Comparison of ENCODE assay signal across 26 mouse cellular contexts in the genomic region with DNA sequence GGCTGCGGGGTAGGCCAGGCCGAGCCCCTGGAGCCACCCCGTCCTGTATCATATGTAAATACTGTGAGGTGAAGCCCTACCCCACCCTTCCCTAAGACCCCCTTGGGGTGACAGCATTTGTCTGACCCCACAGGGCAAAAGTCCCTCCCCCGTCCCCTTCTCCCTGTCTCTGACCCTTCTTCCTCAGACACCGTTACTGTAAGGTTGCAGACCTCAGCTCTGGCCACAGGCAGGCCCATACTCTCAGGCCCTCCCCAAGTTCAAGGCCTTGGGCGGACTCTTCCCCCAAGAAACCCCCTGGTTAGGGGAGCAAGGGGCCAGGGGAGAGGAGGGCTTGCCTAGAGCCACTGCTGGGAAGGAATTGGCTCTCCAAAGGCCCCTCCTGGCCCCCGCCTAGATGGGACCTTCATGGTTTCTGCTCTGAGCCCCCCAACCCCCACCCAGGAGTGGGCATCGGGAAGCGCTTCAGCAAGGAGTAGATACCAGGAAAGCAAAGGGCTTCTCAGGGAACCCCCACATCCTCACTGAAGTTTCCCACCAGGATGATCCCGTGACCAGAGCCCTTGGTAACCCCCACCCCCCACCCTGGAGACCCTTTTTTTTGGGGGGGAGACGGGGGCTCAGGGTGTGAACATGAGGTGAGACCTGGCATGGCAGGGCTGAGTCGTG. TPM values are rescaled to one million over a fixed set of nuclear protein-coding genes. Genes with fewer than 3 reads are reported as not detected.
DNase-seq lines count a peak whose midpoint lies in the region; ATAC-seq lines count a peak whose summit lies in the region.
"Had no signal": no experiment of that assay in that cellular context is flagged by ENCODE, and none has a peak within 500 bp of the region (broad histone marks: within the 10 kb centered on the region; RNA-seq: fewer than 3 reads in every experiment).

No protein-coding gene starts in this region.

- ATAC-seq in forebrain, embryonic 11.5 days (replicated peaks; ENCODE audit: low FRiP score) = no peak
- peak; percentile 46; the same call in 1 of the 2 replicates for ATAC-seq in kidney, embryonic 16.5 days (ENCODE audit: low FRiP score, low TSS enrichment)
- no peak for ATAC-seq in forebrain, embryonic 15.5 days (replicated peaks)
- peak; percentile 46 for ATAC-seq in midbrain, embryonic 13.5 days
- ATAC-seq: CD4-positive, CD25-positive, alpha-beta regulatory T cell, adult 4 months; intestine, embryonic 16.5 days had no signal

- H3K36me3 ChIP-seq in forebrain, embryonic 10.5 days (replicated peaks) = peaks cover 55% of the 10 kb centered on the region
- H3K36me3 ChIP-seq in forebrain, embryonic 11.5 days (ENCODE audit: control insufficient read depth, insufficient read depth, low read length) = peaks cover 31% of the 10 kb centered on the region
- H3K36me3 ChIP-seq in kidney, embryonic 16.5 days (ENCODE audit: insufficient read depth, low read length) = peaks cover 19% of the 10 kb centered on the region
- peaks cover 47% of the 10 kb centered on the region for H3K36me3 ChIP-seq in forebrain, embryonic 15.5 days
- peaks cover 54% of the 10 kb centered on the region for H3K36me3 ChIP-seq in midbrain, embryonic 13.5 days

- no peaks in the 10 kb centered on the region for H3K9me3 ChIP-seq in forebrain, embryonic 10.5 days
- H3K9me3 ChIP-seq in forebrain, embryonic 11.5 days (ENCODE audit: control insufficient read depth, low read length) = no peaks in the 10 kb centered on the region
- no peaks in the 10 kb centered on the region for H3K9me3 ChIP-seq in kidney, embryonic 16.5 days (ENCODE audit: low read length)
- H3K9me3 ChIP-seq in forebrain, embryonic 15.5 days = no peaks in the 10 kb centered on the region
- no peaks in the 10 kb centered on the region for H3K9me3 ChIP-seq in midbrain, embryonic 13.5 days
- H3K9me3 ChIP-seq: heart, embryonic 12.5 days had no signal

- H3K4me1 ChIP-seq in forebrain, embryonic 10.5 days = peaks cover 14% of the 10 kb centered on the region
- H3K4me1 ChIP-seq in forebrain, embryonic 11.5 days (replicated peaks; ENCODE audit: control insufficient read depth, insufficient read depth, low read length) = no peaks in the 10 kb centered on the region
- H3K4me1 ChIP-seq in kidney, embryonic 16.5 days (ENCODE audit: insufficient read depth, low read length) = 0 out of 2 replicates have a peak, but pooled peaks cover 3% of the 10 kb centered on the region
- H3K4me1 ChIP-seq in forebrain, embryonic 15.5 days = no peaks in the 10 kb centered on the region
- H3K4me1 ChIP-seq in midbrain, embryonic 13.5 days (replicated peaks) = 0 out of 2 replicates have a peak, but pooled peaks cover 7% of the 10 kb centered on the region

- no peaks in the 10 kb centered on the region for H3K27me3 ChIP-seq in forebrain, embryonic 10.5 days (ENCODE audit: poor library complexity, severe bottlenecking)
- no peaks in the 10 kb centered on the region for H3K27me3 ChIP-seq in forebrain, embryonic 11.5 days (ENCODE audit: control insufficient read depth, insufficient read depth, low read length)
- H3K27me3 ChIP-seq in kidney, embryonic 16.5 days (ENCODE audit: insufficient read depth, low read length) = no peaks in the 10 kb centered on the region
- no peaks in the 10 kb centered on the region for H3K27me3 ChIP-seq in forebrain, embryonic 15.5 days
- H3K27me3 ChIP-seq in midbrain, embryonic 13.5 days = no peaks in the 10 kb centered on the region
- H3K27me3 ChIP-seq: heart, embryonic 12.5 days had no signal

- peak overlapping the region; percentile 3; the same call in 1 of the 2 replicates for H3K27ac ChIP-seq in forebrain, embryonic 10.5 days
- no peak overlapping the region for H3K27ac ChIP-seq in forebrain, embryonic 11.5 days (ENCODE audit: low read depth, low read length)
- H3K27ac ChIP-seq in kidney, embryonic 16.5 days (ENCODE audit: low read length) = no peak overlapping the region
- H3K27ac ChIP-seq in forebrain, embryonic 15.5 days (replicated peaks) = 0 out of 2 replicates have a peak overlapping the region, but pooled peaks have one; percentile 34
- peak overlapping the region; percentile 58 for H3K27ac ChIP-seq in midbrain, embryonic 13.5 days

- no peak overlapping the region for H3K4me3 ChIP-seq in forebrain, embryonic 10.5 days
- H3K4me3 ChIP-seq in forebrain, embryonic 11.5 days (ENCODE audit: low read depth, low read length) = no peak overlapping the region
- no peak overlapping the region for H3K4me3 ChIP-seq in kidney, embryonic 16.5 days (ENCODE audit: low read length)
- H3K4me3 ChIP-seq in forebrain, embryonic 15.5 days = no peak overlapping the region
- H3K4me3 ChIP-seq in midbrain, embryonic 13.5 days (replicated peaks) = no peak overlapping the region
- H3K4me3 ChIP-seq: heart, embryonic 12.5 days had no signal

- DNase-seq in forebrain, embryonic 10.5 days (ENCODE audit: extremely low spot score, low spot score) = no peak
- no peak for DNase-seq in forebrain, embryonic 11.5 days (ENCODE audit: low spot score)
- no peak for DNase-seq in kidney, adult 11 months
- DNase-seq in adrenal gland, postnatal 4 days (ENCODE audit: low spot score in 2 of 2) = no peak
- no peak for DNase-seq in layer of hippocampus, postnatal 10 days (ENCODE audit: low spot score in 2 of 2)
- DNase-seq: adrenal gland, adult 8-10 months; cerebellum, adult 11 months; cerebellum, postnatal 14 days; gastrocnemius, postnatal 25 days; heart, postnatal 4 days; lung, adult 18-20 months; lung, postnatal 4 days; right cerebral cortex, postnatal 4 days; thymus, postnatal 25 days had no signal

- no peak overlapping the region for H3K9ac ChIP-seq in forebrain, embryonic 11.5 days (ENCODE audit: low read length)
- no peak overlapping the region for H3K9ac ChIP-seq in kidney, embryonic 16.5 days (replicated peaks; ENCODE audit: low read length)
- no peak overlapping the region for H3K9ac ChIP-seq in forebrain, embryonic 15.5 days (replicated peaks)
- H3K9ac ChIP-seq in midbrain, embryonic 13.5 days (replicated peaks) = no peak overlapping the region

- whole genome bisulfite sequencing in forebrain, embryonic 10.5 days = 86% methylated on average over 12 of the region's 12 CpGs
- WGBS in forebrain, embryonic 11.5 days = 80% methylated on average over 12 of the region's 12 CpGs
- 63% methylated on average over 12 of the region's 12 CpGs for WGBS in kidney, embryonic 16.5 days
- WGBS in forebrain, embryonic 15.5 days = 74% methylated on average over 12 of the region's 12 CpGs
- 77% methylated on average over 12 of the region's 12 CpGs for WGBS in midbrain, embryonic 13.5 days

- no peak overlapping the region for H3K4me2 ChIP-seq in forebrain, embryonic 11.5 days (ENCODE audit: low read depth, low read length, severe bottlenecking)
- no peak overlapping the region for H3K4me2 ChIP-seq in kidney, embryonic 16.5 days (replicated peaks; ENCODE audit: low read depth, low read length)
- H3K4me2 ChIP-seq in forebrain, embryonic 15.5 days (replicated peaks) = no peak overlapping the region
- no peak overlapping the region for H3K4me2 ChIP-seq in midbrain, embryonic 13.5 days (replicated peaks)

RNA-seq across cellular contexts. Expression of gene Pla2g1b, which starts 11.5 kb away (rescaled TPM):
- polyA plus RNA-seq in forebrain, embryonic 10.5 days (2016; fragmentation: Nextera tagmentation; extraction: Ambion mirVana) = not detected in 2 replicates
- not detected in 2 replicates for polyA plus RNA-seq in forebrain, embryonic 11.5 days (2014; fragmentation: Nextera tagmentation; extraction: Ambion mirVana)
- 0.94 and 2.1 TPM in 2 replicates for polyA plus RNA-seq in kidney, embryonic 16.5 days (2015; fragmentation: Nextera tagmentation; extraction: Ambion mirVana)
- polyA plus RNA-seq in forebrain, embryonic 15.5 days (2015; fragmentation: Nextera tagmentation; extraction: Ambion mirVana) = not detected in 2 replicates
- polyA plus RNA-seq in midbrain, embryonic 13.5 days (2015; fragmentation: Nextera tagmentation; extraction: Ambion mirVana) = not detected in 2 replicates
- 10 to 100 TPM in 1 of 2 experiments, not detected in 1; 13.7 TPM for total RNA-seq in adrenal gland, postnatal 4 days (2021)
- total RNA-seq in layer of hippocampus, postnatal 10 days (2021) = not detected
- total RNA-seq: gastrocnemius, postnatal 25 days; heart, postnatal 4 days; layer of hippocampus, postnatal 25 days; left cerebral cortex, postnatal 25 days; neutrophil, adult 5-6 weeks had no signal
- polyA plus RNA-seq: brain, embryonic 14.5 days; CD4-positive, CD25-positive, alpha-beta regulatory T cell, adult 4 months; frontal cortex, adult 2 months; liver, adult 2 months had no signal

RNA-seq across cellular contexts. Expression of gene Msi1, which starts 25.2 kb away (rescaled TPM):
- polyA plus RNA-seq in forebrain, embryonic 10.5 days (2016; fragmentation: Nextera tagmentation; extraction: Ambion mirVana) = 142 and 158 TPM in 2 replicates
- 202 and 219 TPM in 2 replicates for polyA plus RNA-seq in forebrain, embryonic 11.5 days (2014; fragmentation: Nextera tagmentation; extraction: Ambion mirVana)
- polyA plus RNA-seq in kidney, embryonic 16.5 days (2015; fragmentation: Nextera tagmentation; extraction: Ambion mirVana) = 12.1 and 14.1 TPM in 2 replicates
- polyA plus RNA-seq in forebrain, embryonic 15.5 days (2015; fragmentation: Nextera tagmentation; extraction: Ambion mirVana) = 70.0 and 75.8 TPM in 2 replicates
- 112 and 133 TPM in 2 replicates for polyA plus RNA-seq in midbrain, embryonic 13.5 days (2015; fragmentation: Nextera tagmentation; extraction: Ambion mirVana)
- 10 to 100 TPM; 27.0 to 33.2 TPM for total RNA-seq in adrenal gland, postnatal 4 days (2021)
- total RNA-seq in layer of hippocampus, postnatal 10 days (2021) = 10 to 100 TPM; 73.0 to 76.2 TPM
- total RNA-seq: liver, adult 2 months; neutrophil, adult 5-6 weeks had no signal
- polyA plus RNA-seq: CD4-positive, CD25-positive, alpha-beta regulatory T cell, adult 4 months had no signal

RNA-seq across cellular contexts. Expression of gene Sirt4, which starts 30.0 kb away (rescaled TPM):
- 13.1 and 13.9 TPM in 2 replicates for polyA plus RNA-seq in forebrain, embryonic 10.5 days (2016; fragmentation: Nextera tagmentation; extraction: Ambion mirVana)
- polyA plus RNA-seq in forebrain, embryonic 11.5 days (2014; fragmentation: Nextera tagmentation; extraction: Ambion mirVana) = 20.6 and 22.0 TPM in 2 replicates
- 27.3 and 27.5 TPM in 2 replicates for polyA plus RNA-seq in kidney, embryonic 16.5 days (2015; fragmentation: Nextera tagmentation; extraction: Ambion mirVana)
- 34.0 and 34.2 TPM in 2 replicates for polyA plus RNA-seq in forebrain, embryonic 15.5 days (2015; fragmentation: Nextera tagmentation; extraction: Ambion mirVana)
- 26.1 and 28.7 TPM in 2 replicates for polyA plus RNA-seq in midbrain, embryonic 13.5 days (2015; fragmentation: Nextera tagmentation; extraction: Ambion mirVana)
- 10 to 100 TPM; 29.9 to 31.3 TPM for total RNA-seq in adrenal gland, postnatal 4 days (2021)
- 10 to 100 TPM; 25.8 to 29.8 TPM for total RNA-seq in layer of hippocampus, postnatal 10 days (2021)

RNA-seq across cellular contexts. Expression of gene Pxn, which starts 51.9 kb away (rescaled TPM):
- polyA plus RNA-seq in forebrain, embryonic 10.5 days (2016; fragmentation: Nextera tagmentation; extraction: Ambion mirVana) = 34.3 and 35.8 TPM in 2 replicates
- polyA plus RNA-seq in forebrain, embryonic 11.5 days (2014; fragmentation: Nextera tagmentation; extraction: Ambion mirVana) = 11.9 and 12.3 TPM in 2 replicates
- polyA plus RNA-seq in kidney, embryonic 16.5 days (2015; fragmentation: Nextera tagmentation; extraction: Ambion mirVana) = 60.5 and 67.2 TPM in 2 replicates
- 19.1 and 19.7 TPM in 2 replicates for polyA plus RNA-seq in forebrain, embryonic 15.5 days (2015; fragmentation: Nextera tagmentation; extraction: Ambion mirVana)
- polyA plus RNA-seq in midbrain, embryonic 13.5 days (2015; fragmentation: Nextera tagmentation; extraction: Ambion mirVana) = 16.2 and 18.3 TPM in 2 replicates
- 10 to 100 TPM; 77.6 to 82.4 TPM for total RNA-seq in adrenal gland, postnatal 4 days (2021)
- total RNA-seq in layer of hippocampus, postnatal 10 days (2021) = 10 to 100 TPM; 30.0 to 30.8 TPM

Comparison
In these comparisons a context has a peak if more than half of its experiments do, and no peak if none do; other contexts are left out.
1. H3K27ac ChIP-seq: peak in forebrain, embryonic 10.5 days (single experiment), forebrain, embryonic 15.5 days (single experiment) and midbrain, embryonic 13.5 days (single experiment); none in forebrain, embryonic 11.5 days (single experiment) and kidney, embryonic 16.5 days (single experiment).
2. ATAC-seq: peak in kidney, embryonic 16.5 days (single experiment) and midbrain, embryonic 13.5 days (single experiment); none in forebrain, embryonic 11.5 days (single experiment) and forebrain, embryonic 15.5 days (single experiment).